Mouse (Mus musculus) liver (tissue): Measurements from ENCODE around the gene Tecrl.

Experiments
- DNase-seq: peaks from one replicate; pipeline ENCODE4 v3.0.0-alpha.2; 2020; ENCODE audit warnings: mixed read lengths

Gene Tecrl

DNA sequence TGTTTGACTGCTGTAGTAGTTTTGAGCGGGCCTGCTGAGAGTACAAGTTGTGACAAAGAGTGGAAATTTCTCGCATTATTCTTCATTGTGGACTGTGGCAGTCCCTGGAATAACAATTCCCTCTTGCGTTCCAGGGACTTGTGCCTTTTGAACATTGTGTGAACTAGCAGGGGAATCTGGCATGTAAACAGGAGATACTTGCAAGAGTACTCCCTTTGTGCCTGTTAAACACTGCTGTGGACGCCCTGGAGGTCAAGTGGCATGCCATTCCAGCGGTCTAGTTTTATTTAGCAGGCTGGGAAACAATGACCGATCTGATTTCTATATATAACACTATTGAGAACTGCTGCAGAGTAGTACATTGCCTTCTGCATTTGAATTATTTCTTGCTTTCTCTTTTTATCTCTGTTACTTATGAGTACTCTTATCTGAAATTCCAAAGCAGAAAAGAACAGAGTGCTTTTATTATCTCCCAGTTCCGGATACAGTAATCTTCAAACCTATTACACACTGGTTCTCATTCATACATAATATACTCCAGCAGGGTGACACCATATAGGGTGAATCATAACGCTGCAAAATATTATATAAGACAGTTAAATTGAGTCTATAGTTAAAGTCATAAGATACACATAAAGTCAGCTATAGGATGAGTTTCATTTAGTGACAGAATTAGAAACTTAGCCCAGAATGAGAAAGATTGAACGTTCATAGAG lies at the start of gene Tecrl:
TSS of gene Tecrl (minus strand) at position 350 of the 716 bp plus-strand sequence.
- no peak for DNase-seq

DNA sequence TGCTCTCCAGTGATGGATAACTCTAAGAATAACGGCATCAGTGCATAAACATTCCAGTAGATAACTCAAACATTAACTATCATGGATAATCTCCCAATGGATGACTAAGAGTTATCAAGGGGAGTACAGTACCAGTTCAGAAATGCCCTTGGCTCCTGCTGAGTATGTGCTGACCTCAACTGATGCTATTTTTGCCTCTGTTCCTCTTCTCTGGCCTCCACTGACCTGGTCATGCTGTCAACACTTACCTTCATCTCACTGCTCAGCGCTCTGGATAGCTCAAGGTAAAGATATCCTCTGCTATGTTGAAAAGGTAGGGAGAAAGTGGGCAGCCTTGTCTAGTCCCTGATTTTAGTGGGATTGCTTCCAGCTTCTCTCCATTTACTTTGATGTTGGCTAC lies 30.0 kb upstream of the Tecrl start:
- DNase-seq = no peak

DNA sequence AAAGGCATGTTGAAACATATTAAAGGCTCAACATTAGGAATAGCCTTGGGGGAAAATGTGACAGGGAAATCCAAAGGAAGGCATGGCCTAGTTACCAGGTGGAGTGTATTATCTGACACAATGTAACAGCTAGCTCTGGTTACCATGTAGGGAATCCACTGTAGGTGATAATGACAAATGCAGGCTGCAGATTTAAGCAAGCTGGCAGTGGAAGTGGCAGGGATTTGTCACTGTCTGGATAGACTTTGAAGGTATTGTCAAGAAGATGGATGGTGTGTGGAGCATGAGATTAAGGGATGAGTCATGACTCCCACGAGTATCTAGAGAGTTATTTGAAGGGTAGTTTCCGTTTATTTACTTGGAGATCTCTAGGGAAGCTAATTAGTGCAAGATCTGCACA lies 3.4 kb downstream of the Tecrl start:
- DNase-seq = no peak

DNA sequence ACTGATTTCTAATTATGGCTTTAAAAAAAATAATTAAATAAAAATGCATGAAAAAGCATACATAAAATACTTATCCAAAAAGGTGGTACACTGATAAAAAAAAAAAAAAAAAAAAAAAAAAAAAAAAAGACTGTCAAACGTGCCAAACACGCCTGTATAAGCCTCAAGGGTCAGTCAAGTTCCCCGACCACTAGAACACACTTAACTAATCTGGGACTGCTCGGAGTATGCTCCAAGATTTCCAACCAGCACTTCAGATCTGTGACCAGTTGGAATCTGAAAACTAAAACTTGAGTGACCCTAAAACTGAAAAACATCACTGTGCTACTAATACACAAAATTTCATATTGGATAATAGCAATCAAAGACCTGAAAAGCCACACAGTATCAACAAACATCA lies 15.9 kb downstream of the Tecrl start:
- DNase-seq = no peak

DNA sequence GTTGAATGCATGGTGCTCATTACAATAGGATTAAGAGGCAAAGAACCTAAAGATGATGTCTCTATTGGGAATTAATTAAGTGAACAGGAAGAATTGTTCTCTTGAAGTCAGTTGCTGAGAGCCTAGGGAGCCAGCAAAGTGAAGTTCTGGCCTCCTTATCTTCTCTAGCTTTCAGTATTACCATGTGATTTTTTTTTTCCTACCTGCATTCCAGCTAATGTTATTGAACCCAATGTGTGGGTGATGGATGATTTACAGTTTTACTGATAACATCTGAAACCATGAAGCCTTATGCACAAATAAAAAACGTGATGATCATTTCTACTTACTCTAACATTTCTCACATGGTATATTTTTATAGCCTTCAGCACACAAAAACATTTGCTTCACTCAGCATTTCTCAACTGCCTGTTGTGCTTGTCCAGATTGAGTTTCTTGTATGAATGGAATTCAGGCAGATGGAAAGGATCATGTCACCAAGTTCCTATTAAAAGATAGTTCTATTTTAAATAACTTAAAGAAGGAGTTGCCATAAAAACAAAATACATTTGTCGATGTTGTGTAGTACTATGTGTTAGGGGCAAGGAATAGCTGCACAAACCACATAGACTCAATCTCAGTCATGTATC lies 87.7 kb downstream of the Tecrl start:
- no peak for DNase-seq

DNA sequence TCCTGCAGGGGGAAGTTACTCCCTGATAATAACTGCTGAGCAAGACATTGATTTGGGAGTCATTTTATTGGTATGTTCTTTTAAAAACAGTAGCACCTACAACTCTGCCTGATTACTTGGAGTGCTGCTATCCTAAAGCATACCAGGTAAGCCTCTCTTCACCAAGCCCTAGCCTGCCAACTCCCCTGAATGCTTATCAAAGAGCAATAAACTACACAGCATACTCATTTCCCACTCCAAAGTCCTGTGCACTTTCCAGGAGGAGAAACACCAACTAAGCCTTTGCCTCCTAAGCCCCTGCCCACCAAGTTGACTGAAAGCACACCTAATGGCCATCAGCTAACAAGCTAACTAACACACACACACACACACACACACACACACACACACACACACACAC lies 94.9 kb downstream of the Tecrl start:
- DNase-seq = no peak

GRCm38 (mm10) chr5:83254141-83254540 lies 100.9 kb downstream of the Tecrl start:
- DNase-seq = no peak

- DNase-seq = no peak
Observed at GRCm38 (mm10) chr5:83238848-83239452, 116.0 kb downstream of the Tecrl start.
